Mouse (Mus musculus): ENCODE data around the gene Syngr3.

DNA sequence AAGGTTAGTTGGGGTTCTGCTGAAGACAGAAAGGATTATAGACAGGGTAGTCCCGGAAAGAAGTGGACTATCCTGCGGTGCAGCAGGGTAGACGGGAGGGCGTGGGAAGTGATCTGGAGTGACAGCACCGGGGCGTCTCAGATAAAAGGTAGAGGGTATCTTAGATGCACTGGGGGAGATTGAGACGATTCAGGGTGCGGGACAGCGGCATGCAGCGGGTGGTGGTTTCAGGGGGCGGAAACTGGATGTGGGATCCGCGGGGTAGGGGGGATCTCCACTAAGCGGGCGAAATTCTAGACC lies 34.1 kb upstream of the Syngr3 start:
- TF ChIP-seq CTCF (IDR thresholded peaks at IDR 0.05; ENCODE audit: control insufficient read depth, insufficient read depth, insufficient replicate concordance, low read depth, low read length) (no peak), POLR2A (IDR thresholded peaks at IDR 0.05; ENCODE audit: control insufficient read depth, low read depth, low read length) (no peak)

Data from testis, adult 2 months (tissue).